Mouse (Mus musculus): ENCODE data around the gene Tanc2.

DNA sequence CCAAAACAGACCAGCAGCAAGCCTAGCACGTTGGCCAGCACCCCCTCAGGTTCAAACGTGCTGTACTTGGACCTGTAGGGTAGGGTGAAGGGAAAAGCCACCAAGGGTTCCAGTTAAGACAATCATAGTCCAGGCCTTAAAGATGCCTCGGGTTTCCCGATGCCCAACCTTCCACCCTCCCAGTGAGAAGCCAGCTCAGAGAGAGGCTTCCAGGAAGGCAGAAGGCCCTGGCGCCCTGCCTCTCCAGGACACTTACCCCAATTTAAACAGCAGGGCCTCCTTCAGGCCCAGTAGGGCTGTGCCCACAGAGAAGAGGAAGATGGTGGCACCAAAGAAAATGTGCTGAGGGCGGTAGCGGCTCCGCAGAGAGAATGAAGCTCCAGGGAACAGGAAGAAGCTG, 345.7 kb downstream of the Tanc2 start:
- TF ChIP-seq JUND (IDR thresholded peaks at IDR 0.05; ENCODE audit: low read depth, low read length) (no peak), MAX (IDR thresholded peaks at IDR 0.05; ENCODE audit: low read length) (no peak), HCFC1 (IDR thresholded peaks at IDR 0.05; ENCODE audit: low read depth, low read length) (no peak), CTCF (IDR thresholded peaks at IDR 0.05 in 2 of 3, conservative IDR thresholded peaks at IDR 0.05 in 1 of 3; ENCODE audit: control insufficient read depth in 1 of 3, insufficient read depth in 1 of 3, low read depth in 2 of 3, low read length in 3 of 3, poor library complexity in 1 of 3, severe bottlenecking in 1 of 3) (no peak), NRF1 (IDR thresholded peaks at IDR 0.05; ENCODE audit: insufficient read depth, low read depth, low read length, poor library complexity, severe bottlenecking) (no peak)

Data from MEL (cell line).